Mouse (Mus musculus): ENCODE measurements around the gene Igf1.

DNA sequence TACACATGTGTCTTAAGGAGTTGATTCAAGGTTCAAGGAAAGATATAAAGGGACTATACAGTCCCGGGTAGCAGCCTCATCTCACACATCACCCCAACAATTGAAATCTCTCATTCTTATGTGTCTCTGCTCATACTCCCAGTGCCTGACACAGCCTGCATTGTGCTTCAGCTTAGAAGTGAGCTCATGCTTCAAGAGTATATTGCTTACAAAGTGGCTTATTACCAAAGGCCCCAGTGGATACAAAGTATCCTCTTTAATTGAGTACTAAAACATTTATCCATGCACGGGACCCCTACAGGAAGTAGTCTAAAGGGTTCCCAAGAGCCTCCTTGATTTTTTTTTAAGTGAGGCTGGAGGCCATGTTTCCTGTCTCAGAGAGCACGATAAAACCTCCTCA is 6.6 kb upstream of the Igf1 start:
- TF ChIP-seq GATA1 (IDR thresholded peaks at IDR 0.05; ENCODE audit: borderline replicate concordance, low read length) (no peak), FLI1 (IDR thresholded peaks at IDR 0.05; ENCODE audit: low read length) (no peak)

All from megakaryocyte, embryonic 14.5 days (primary cell).